Mouse (Mus musculus): Measurements from ENCODE around the gene Gstt4. TPM values are rescaled to one million over a fixed set of nuclear protein-coding genes. Genes with fewer than 3 reads are reported as not detected.
"Not testable (repeated sequence)": the region's sequence is repeated elsewhere in the genome, so short reads cannot be mapped to it uniquely, and the experiment has no call there.

Gene Gstt4
- polyA plus RNA-seq (2015; fragmentation: Nextera tagmentation; extraction: Ambion mirVana) = not detected in 2 replicates

- peaks cover 4% of the 10 kb centered on the region; the same call in 1 of the 2 replicates for H3K9me3 ChIP-seq (replicated peaks; ENCODE audit: control insufficient read depth, low read length)
- no peak within 1 kb of the TSS for H3K27ac ChIP-seq (ENCODE audit: low read length)
- H3K4me3 ChIP-seq (ENCODE audit: low read length) = no peak within 1 kb of the TSS
- 92% methylated on average over 2 of the region's 2 CpGs for WGBS
- no peak for ATAC-seq (replicated peaks; ENCODE audit: extremely low read depth, insufficient read depth, low FRiP score)
- peaks cover 2% of the 10 kb centered on the region for H3K4me1 ChIP-seq (ENCODE audit: control insufficient read depth, insufficient read depth, low read length)
- H3K4me2 ChIP-seq (ENCODE audit: low read depth, low read length) = no peak within 1 kb of the TSS
- H3K9ac ChIP-seq (ENCODE audit: low read length) = no peak within 1 kb of the TSS
- H3K27me3 ChIP-seq (ENCODE audit: control insufficient read depth, insufficient read depth, low read length) = no peaks in the 10 kb centered on the region
- no peaks in the 10 kb centered on the region for H3K36me3 ChIP-seq (ENCODE audit: control insufficient read depth, insufficient read depth)
These were observed at the start of gene Gstt4 for GRCm38 (mm10) chr10:75822443-75822842. TSS of gene Gstt4 (minus strand) at chr10:75822543.

GRCm38 (mm10) chr10:75861587-75861986 lies 39.2 kb upstream of the Gstt4 start:
- peaks cover 14% of the 10 kb centered on the region for H3K36me3 ChIP-seq (ENCODE audit: control insufficient read depth, insufficient read depth)
- H3K4me3 ChIP-seq (ENCODE audit: low read length) = no peak overlapping the region
- H3K9ac ChIP-seq (ENCODE audit: low read length) = no peak overlapping the region
- no peak for ATAC-seq (replicated peaks; ENCODE audit: extremely low read depth, insufficient read depth, low FRiP score)
- H3K27ac ChIP-seq (ENCODE audit: low read length) = no peak overlapping the region
- no peaks in the 10 kb centered on the region for H3K27me3 ChIP-seq (ENCODE audit: control insufficient read depth, insufficient read depth, low read length)
- no peaks in the 10 kb centered on the region for H3K9me3 ChIP-seq (replicated peaks; ENCODE audit: control insufficient read depth, low read length)
- no peak overlapping the region for H3K4me2 ChIP-seq (ENCODE audit: low read depth, low read length)
- WGBS = 77% methylated on average over 5 of the region's 5 CpGs
- H3K4me1 ChIP-seq (ENCODE audit: control insufficient read depth, insufficient read depth, low read length) = peaks cover 26% of the 10 kb centered on the region

GRCm38 (mm10) chr10:75860746-75861145 lies 38.4 kb upstream of the Gstt4 start:
- peak overlapping the region; percentile 84 for H3K9ac ChIP-seq (ENCODE audit: low read length)
- WGBS = 24% methylated on average over 7 of the region's 7 CpGs
- no peaks in the 10 kb centered on the region for H3K27me3 ChIP-seq (ENCODE audit: control insufficient read depth, insufficient read depth, low read length)
- ATAC-seq (replicated peaks; ENCODE audit: extremely low read depth, insufficient read depth, low FRiP score) = peak; percentile 38; the same call in 1 of the 2 replicates
- H3K4me2 ChIP-seq (ENCODE audit: low read depth, low read length) = peak overlapping the region; percentile 83
- H3K27ac ChIP-seq (ENCODE audit: low read length) = peak overlapping the region; percentile 93
- peaks cover 26% of the 10 kb centered on the region for H3K4me1 ChIP-seq (ENCODE audit: control insufficient read depth, insufficient read depth, low read length)
- no peaks in the 10 kb centered on the region for H3K9me3 ChIP-seq (replicated peaks; ENCODE audit: control insufficient read depth, low read length)
- H3K36me3 ChIP-seq (ENCODE audit: control insufficient read depth, insufficient read depth) = peaks cover 14% of the 10 kb centered on the region
- no peak overlapping the region for H3K4me3 ChIP-seq (ENCODE audit: low read length)

GRCm38 (mm10) chr10:75859786-75860470 lies 37.6 kb upstream of the Gstt4 start, which contains the start of gene Mif:
TSS of gene Mif (minus strand) at chr10:75860240.
- not testable (repeated sequence) for H3K27me3 ChIP-seq (ENCODE audit: control insufficient read depth, insufficient read depth, low read length); H3K9me3 ChIP-seq (replicated peaks; ENCODE audit: control insufficient read depth, low read length)
- Histone ChIP-seq H3K4me1 (ENCODE audit: control insufficient read depth, insufficient read depth, low read length) (peaks cover 26% of the 10 kb centered on the region), H3K4me3 (ENCODE audit: low read length) (peak within 1 kb of the TSS; percentile 61), H3K9ac (ENCODE audit: low read length) (peak within 1 kb of the TSS; percentile 84), H3K36me3 (ENCODE audit: control insufficient read depth, insufficient read depth) (peaks cover 14% of the 10 kb centered on the region), H3K27ac (ENCODE audit: low read length) (peak within 1 kb of the TSS; percentile 93), H3K4me2 (ENCODE audit: low read depth, low read length) (peak within 1 kb of the TSS; percentile 83)
- ATAC-seq (replicated peaks; ENCODE audit: extremely low read depth, insufficient read depth, low FRiP score) = peak; percentile 97
- WGBS = under 1% methylated on average over 41 of the region's 46 CpGs

GRCm38 (mm10) chr10:75859107-75859746 lies 36.9 kb upstream of the Gstt4 start:
- WGBS = 3% methylated on average over 27 of the region's 27 CpGs
- H3K27ac ChIP-seq (ENCODE audit: low read length) = peak overlapping the region; percentile 93
- peak overlapping the region; percentile 61 for H3K4me3 ChIP-seq (ENCODE audit: low read length)

GRCm38 (mm10) chr10:75857598-75857997 lies 35.3 kb upstream of the Gstt4 start:
- H3K4me3 ChIP-seq (ENCODE audit: low read length) = no peak overlapping the region
- no peak overlapping the region for H3K9ac ChIP-seq (ENCODE audit: low read length)
- H3K27me3 ChIP-seq (ENCODE audit: control insufficient read depth, insufficient read depth, low read length) = no peaks in the 10 kb centered on the region
- H3K27ac ChIP-seq (ENCODE audit: low read length) = no peak overlapping the region
- H3K4me2 ChIP-seq (ENCODE audit: low read depth, low read length) = no peak overlapping the region
- H3K9me3 ChIP-seq (replicated peaks; ENCODE audit: control insufficient read depth, low read length) = no peaks in the 10 kb centered on the region
- ATAC-seq (replicated peaks; ENCODE audit: extremely low read depth, insufficient read depth, low FRiP score) = no peak
- peaks cover 14% of the 10 kb centered on the region for H3K36me3 ChIP-seq (ENCODE audit: control insufficient read depth, insufficient read depth)
- 88% methylated on average over 4 of the region's 4 CpGs for WGBS
- peaks cover 26% of the 10 kb centered on the region for H3K4me1 ChIP-seq (ENCODE audit: control insufficient read depth, insufficient read depth, low read length)

More at GRCm38 (mm10) chr10:75859107-75859746, 36.9 kb upstream of the Gstt4 start:
- H3K36me3 ChIP-seq (ENCODE audit: control insufficient read depth, insufficient read depth) = peaks cover 14% of the 10 kb centered on the region
- H3K4me2 ChIP-seq (ENCODE audit: low read depth, low read length) = peak overlapping the region; percentile 83
- H3K4me1 ChIP-seq (ENCODE audit: control insufficient read depth, insufficient read depth, low read length) = peaks cover 26% of the 10 kb centered on the region
- peak overlapping the region; percentile 84 for H3K9ac ChIP-seq (ENCODE audit: low read length)
- H3K9me3 ChIP-seq (replicated peaks; ENCODE audit: control insufficient read depth, low read length) = no peaks in the 10 kb centered on the region
- peak; percentile 47 for ATAC-seq (replicated peaks; ENCODE audit: extremely low read depth, insufficient read depth, low FRiP score)
- no peaks in the 10 kb centered on the region for H3K27me3 ChIP-seq (ENCODE audit: control insufficient read depth, insufficient read depth, low read length)

GRCm38 (mm10) chr10:75856976-75857375 lies 34.6 kb upstream of the Gstt4 start:
- Histone ChIP-seq H3K4me1 (ENCODE audit: control insufficient read depth, insufficient read depth, low read length) (peaks cover 26% of the 10 kb centered on the region), H3K4me3 (ENCODE audit: low read length) (no peak overlapping the region), H3K27me3 (ENCODE audit: control insufficient read depth, insufficient read depth, low read length) (no peaks in the 10 kb centered on the region), H3K36me3 (ENCODE audit: control insufficient read depth, insufficient read depth) (peaks cover 14% of the 10 kb centered on the region), H3K9me3 (replicated peaks; ENCODE audit: control insufficient read depth, low read length) (no peaks in the 10 kb centered on the region), H3K4me2 (ENCODE audit: low read depth, low read length) (no peak overlapping the region), H3K27ac (ENCODE audit: low read length) (no peak overlapping the region), H3K9ac (ENCODE audit: low read length) (no peak overlapping the region)
- 73% methylated on average over 3 of the region's 3 CpGs for WGBS
- no peak for ATAC-seq (replicated peaks; ENCODE audit: extremely low read depth, insufficient read depth, low FRiP score)

GRCm38 (mm10) chr10:75856155-75856907 lies 34.0 kb upstream of the Gstt4 start:
- peaks cover 25% of the 10 kb centered on the region for H3K4me1 ChIP-seq (ENCODE audit: control insufficient read depth, insufficient read depth, low read length)
- WGBS = 78% methylated on average over 11 of the region's 11 CpGs
- no peak overlapping the region for H3K4me3 ChIP-seq (ENCODE audit: low read length)
- no peak overlapping the region for H3K4me2 ChIP-seq (ENCODE audit: low read depth, low read length)
- no peaks in the 10 kb centered on the region for H3K9me3 ChIP-seq (replicated peaks; ENCODE audit: control insufficient read depth, low read length)
- no peak overlapping the region for H3K9ac ChIP-seq (ENCODE audit: low read length)
- no peak for ATAC-seq (replicated peaks; ENCODE audit: extremely low read depth, insufficient read depth, low FRiP score)
- H3K27ac ChIP-seq (ENCODE audit: low read length) = no peak overlapping the region
- H3K27me3 ChIP-seq (ENCODE audit: control insufficient read depth, insufficient read depth, low read length) = no peaks in the 10 kb centered on the region
- peaks cover 14% of the 10 kb centered on the region for H3K36me3 ChIP-seq (ENCODE audit: control insufficient read depth, insufficient read depth)

Data from heart, embryonic 16.5 days (tissue).